In the genomic region with DNA sequence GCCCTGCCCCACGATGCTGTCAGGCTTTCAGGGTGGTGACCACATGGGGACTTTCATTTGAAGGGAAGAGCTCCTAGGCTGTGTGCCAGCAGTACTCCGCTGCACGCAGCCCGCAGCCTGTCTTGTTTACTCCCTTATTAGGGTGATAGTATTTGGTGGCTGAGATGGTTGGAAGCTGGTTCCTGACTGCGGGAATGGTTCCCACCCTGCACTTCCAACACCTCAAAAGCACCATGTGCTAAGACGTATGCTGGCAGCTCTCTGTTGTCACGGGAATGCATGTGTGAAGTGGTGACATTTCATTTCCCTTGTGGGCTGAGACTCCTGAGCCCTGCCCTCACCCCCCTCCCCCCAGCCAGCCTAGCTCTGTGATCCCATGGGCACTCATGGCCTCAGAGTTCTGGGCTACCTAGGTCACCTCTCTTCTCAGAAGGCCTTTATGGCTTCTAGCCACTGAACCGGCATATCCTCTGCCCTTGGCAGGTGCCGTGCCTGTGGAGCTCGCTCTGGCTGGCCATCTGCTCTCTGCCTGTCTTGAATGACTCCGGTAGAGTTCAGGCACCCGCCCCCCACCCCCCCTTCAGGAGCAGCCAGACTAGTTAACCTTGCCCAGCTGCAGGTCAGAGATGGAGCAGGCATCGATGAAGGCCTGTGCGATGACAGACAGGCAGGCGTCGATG, we compare ENCODE assay signal across 8 mouse cellular contexts. TPM values are rescaled to one million over a fixed set of nuclear protein-coding genes. Genes with fewer than 3 reads are reported as not detected.
DNase-seq lines count a peak whose midpoint lies in the region; ATAC-seq and TF ChIP-seq lines count a peak whose summit lies in the region.

No protein-coding gene starts in this region.

- H3K4me2 ChIP-seq in liver, embryonic 14.5 days (ENCODE audit: low read depth): no peak overlapping the region
- no peak overlapping the region for H3K4me2 ChIP-seq in liver, embryonic 11.5 days
- peak overlapping the region; percentile 9; the same call in 1 of the 2 replicates for H3K4me2 ChIP-seq in heart, embryonic 12.5 days
- no peak overlapping the region for H3K4me2 ChIP-seq in kidney, embryonic 16.5 days (replicated peaks; ENCODE audit: low read depth, low read length)

- no peak for DNase-seq in liver, embryonic 14.5 days (ENCODE audit: low read depth in 3 of 3, low spot score in 3 of 3)
- DNase-seq in liver, embryonic 11.5 days (ENCODE audit: low spot score): no peak
- DNase-seq in embryo, embryonic 10 days (ENCODE audit: low spot score): peak; percentile 46
- peak; percentile 82 to 95 for DNase-seq in lung, postnatal 4 days
- DNase-seq in urinary bladder, postnatal 10 days (ENCODE audit: low spot score): no peak

- 68% methylated on average over 16 of the region's 16 CpGs for WGBS in liver, embryonic 14.5 days (ENCODE audit: insufficient replicate concordance)
- WGBS in liver, embryonic 11.5 days: 63% methylated on average over 16 of the region's 16 CpGs
- WGBS in heart, embryonic 12.5 days: 34% methylated on average over 16 of the region's 16 CpGs
- WGBS in kidney, embryonic 16.5 days: 38% methylated on average over 16 of the region's 16 CpGs

- H3K36me3 ChIP-seq in liver, embryonic 14.5 days (replicated peaks; ENCODE audit: control insufficient read depth, insufficient read depth, low read depth): no peaks in the 10 kb centered on the region
- peaks cover 3% of the 10 kb centered on the region; the same call in 1 of the 2 replicates for H3K36me3 ChIP-seq in liver, embryonic 11.5 days (ENCODE audit: control insufficient read depth, insufficient read depth, low read length)
- H3K36me3 ChIP-seq in heart, embryonic 12.5 days: peaks cover 58% of the 10 kb centered on the region
- H3K36me3 ChIP-seq in kidney, embryonic 16.5 days (ENCODE audit: insufficient read depth, low read length): peaks cover 41% of the 10 kb centered on the region

- no peak overlapping the region for H3K9ac ChIP-seq in liver, embryonic 14.5 days (replicated peaks)
- no peak overlapping the region for H3K9ac ChIP-seq in liver, embryonic 11.5 days (ENCODE audit: low read depth, low read length)
- H3K9ac ChIP-seq in heart, embryonic 12.5 days: no peak overlapping the region
- H3K9ac ChIP-seq in kidney, embryonic 16.5 days (replicated peaks; ENCODE audit: low read length): no peak overlapping the region

- no peak for TF ChIP-seq EP300 in liver, embryonic 14.5 days (IDR thresholded peaks at IDR 0.05; ENCODE audit: low read depth)

- 0 out of 2 replicates have a peak, but pooled peaks have one; percentile 9 for ATAC-seq in liver, embryonic 14.5 days (ENCODE audit: insufficient read depth)
- ATAC-seq in liver, embryonic 11.5 days (replicated peaks; ENCODE audit: low FRiP score): no peak
- 0 out of 2 replicates have a peak, but pooled peaks have one; percentile 14 for ATAC-seq in heart, embryonic 12.5 days (ENCODE audit: insufficient number of reproducible peaks, low FRiP score)
- ATAC-seq in kidney, embryonic 16.5 days (ENCODE audit: low FRiP score, low TSS enrichment): peak; percentile 77
- no peak for ATAC-seq in frontal cortex, adult (ENCODE audit: low TSS enrichment)

- no peaks in the 10 kb centered on the region for H3K9me3 ChIP-seq in liver, embryonic 14.5 days (ENCODE audit: control insufficient read depth, low read length)
- no peaks in the 10 kb centered on the region for H3K9me3 ChIP-seq in liver, embryonic 11.5 days (ENCODE audit: control insufficient read depth, low read length)
- H3K9me3 ChIP-seq in heart, embryonic 12.5 days (replicated peaks): no peaks in the 10 kb centered on the region
- no peaks in the 10 kb centered on the region for H3K9me3 ChIP-seq in kidney, embryonic 16.5 days (ENCODE audit: low read length)

- H3K27me3 ChIP-seq in liver, embryonic 14.5 days (ENCODE audit: control insufficient read depth, insufficient read depth, low read length): no peaks in the 10 kb centered on the region
- H3K27me3 ChIP-seq in liver, embryonic 11.5 days (replicated peaks; ENCODE audit: control insufficient read depth, insufficient read depth, low read length): no peaks in the 10 kb centered on the region
- H3K27me3 ChIP-seq in heart, embryonic 12.5 days (replicated peaks): no peaks in the 10 kb centered on the region
- H3K27me3 ChIP-seq in kidney, embryonic 16.5 days (ENCODE audit: insufficient read depth, low read length): no peaks in the 10 kb centered on the region

- no peak for TF ChIP-seq CTCF in liver, embryonic 14.5 days (IDR thresholded peaks at IDR 0.05; ENCODE audit: low read depth)

- 0 out of 4 replicates have a peak, but pooled peaks cover 0 to 4% of the 10 kb centered on the region in 2 experiments for H3K4me1 ChIP-seq in liver, embryonic 14.5 days (replicated peaks; ENCODE audit: control insufficient read depth in 2 of 2, insufficient read depth in 2 of 2, low read length in 1 of 2)
- peaks cover 9% of the 10 kb centered on the region for H3K4me1 ChIP-seq in liver, embryonic 11.5 days (replicated peaks; ENCODE audit: control insufficient read depth, insufficient read depth, low read length)
- H3K4me1 ChIP-seq in heart, embryonic 12.5 days (replicated peaks): peaks cover 51% of the 10 kb centered on the region
- H3K4me1 ChIP-seq in kidney, embryonic 16.5 days (ENCODE audit: insufficient read depth, low read length): peaks cover 23% of the 10 kb centered on the region

- no peak overlapping the region for H3K4me3 ChIP-seq in liver, embryonic 14.5 days (ENCODE audit: insufficient read depth in 1 of 2, low read depth in 2 of 2, low read length in 2 of 2)
- H3K4me3 ChIP-seq in liver, embryonic 11.5 days (ENCODE audit: low read depth, low read length): no peak overlapping the region
- H3K4me3 ChIP-seq in heart, embryonic 12.5 days: no peak overlapping the region
- no peak overlapping the region for H3K4me3 ChIP-seq in kidney, embryonic 16.5 days (ENCODE audit: low read length)

- H3K27ac ChIP-seq in liver, embryonic 14.5 days: no peak overlapping the region
- no peak overlapping the region for H3K27ac ChIP-seq in liver, embryonic 11.5 days (ENCODE audit: low read depth, low read length)
- H3K27ac ChIP-seq in heart, embryonic 12.5 days (ENCODE audit: poor library complexity, severe bottlenecking): peak overlapping the region; percentile 42
- H3K27ac ChIP-seq in kidney, embryonic 16.5 days (ENCODE audit: low read length): peak overlapping the region; percentile 50; the same call in 1 of the 2 replicates

RNA-seq across cellular contexts. Expression of a gene that starts 12.3 kb away (rescaled TPM):
- not detected in 2 replicates for polyA plus RNA-seq in liver, embryonic 14.5 days (2012; rRNA removed)
- not detected in 2 replicates for polyA plus RNA-seq in liver, embryonic 14.5 days (2014; fragmentation: Nextera tagmentation; extraction: Ambion mirVana)
- not detected in 2 replicates for polyA plus RNA-seq in liver, embryonic 11.5 days (2014; fragmentation: Nextera tagmentation; extraction: Ambion mirVana)
- not detected in 2 replicates for polyA plus RNA-seq in heart, embryonic 12.5 days (2016; fragmentation: Nextera tagmentation; extraction: Ambion mirVana)
- not detected in 2 replicates for polyA plus RNA-seq in kidney, embryonic 16.5 days (2015; fragmentation: Nextera tagmentation; extraction: Ambion mirVana)

RNA-seq across cellular contexts. Expression of a gene that starts 25.5 kb away (rescaled TPM):
- polyA plus RNA-seq in liver, embryonic 14.5 days (2012; rRNA removed): 0.03 TPM in 2 replicates
- polyA plus RNA-seq in liver, embryonic 14.5 days (2014; fragmentation: Nextera tagmentation; extraction: Ambion mirVana): not detected in 2 replicates
- polyA plus RNA-seq in liver, embryonic 11.5 days (2014; fragmentation: Nextera tagmentation; extraction: Ambion mirVana): 0.06 TPM in 1 of 2 replicates, not detected in the other
- polyA plus RNA-seq in heart, embryonic 12.5 days (2016; fragmentation: Nextera tagmentation; extraction: Ambion mirVana): 0.13 TPM in 1 of 2 replicates, not detected in the other
- polyA plus RNA-seq in kidney, embryonic 16.5 days (2015; fragmentation: Nextera tagmentation; extraction: Ambion mirVana): 0.16 and 0.37 TPM in 2 replicates

RNA-seq across cellular contexts. Expression of a gene that starts 37.7 kb away (rescaled TPM):
- 7.5 and 13.0 TPM in 2 replicates for polyA plus RNA-seq in liver, embryonic 14.5 days (2012; rRNA removed)
- polyA plus RNA-seq in liver, embryonic 14.5 days (2014; fragmentation: Nextera tagmentation; extraction: Ambion mirVana): 6.4 and 7.6 TPM in 2 replicates
- 25.6 and 27.8 TPM in 2 replicates for polyA plus RNA-seq in liver, embryonic 11.5 days (2014; fragmentation: Nextera tagmentation; extraction: Ambion mirVana)
- polyA plus RNA-seq in heart, embryonic 12.5 days (2016; fragmentation: Nextera tagmentation; extraction: Ambion mirVana): 60.8 and 80.5 TPM in 2 replicates
- 55.5 and 62.4 TPM in 2 replicates for polyA plus RNA-seq in kidney, embryonic 16.5 days (2015; fragmentation: Nextera tagmentation; extraction: Ambion mirVana)

Comparison
In these comparisons a context has a peak if more than half of its experiments do, and no peak if none do; other contexts are left out.
1. ATAC-seq: peak in liver, embryonic 14.5 days (single experiment), heart, embryonic 12.5 days (single experiment) and kidney, embryonic 16.5 days (single experiment); none in liver, embryonic 11.5 days (single experiment) and frontal cortex, adult (single experiment).
2. DNase-seq: peak in embryo, embryonic 10 days (single experiment) and lung, postnatal 4 days (2 of 2); none in liver, embryonic 14.5 days (0 of 3), liver, embryonic 11.5 days (single experiment) and urinary bladder, postnatal 10 days (single experiment).
3. H3K27ac ChIP-seq: peak in heart, embryonic 12.5 days (single experiment) and kidney, embryonic 16.5 days (single experiment); none in liver, embryonic 14.5 days (single experiment) and liver, embryonic 11.5 days (single experiment).